In the genomic region with DNA sequence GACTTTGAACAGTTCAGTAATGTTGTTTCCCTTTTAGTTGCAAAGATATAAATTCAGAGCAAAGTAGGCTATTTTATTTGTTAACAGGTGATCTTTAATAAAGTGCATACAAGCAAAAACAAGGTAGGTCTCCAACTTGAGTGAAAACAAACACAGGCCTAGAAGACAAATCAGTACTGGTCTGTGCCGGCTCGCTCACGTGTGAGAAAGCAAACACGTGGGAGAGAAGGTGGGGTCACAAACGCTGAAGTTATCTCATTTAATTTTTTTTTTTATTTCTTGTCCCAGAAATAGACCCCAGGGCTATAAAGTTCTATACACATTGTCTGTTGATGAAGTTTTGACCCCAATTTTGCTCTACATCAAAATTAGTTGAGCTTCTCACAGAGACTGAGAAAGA, we compare ENCODE assay signal across 12 mouse cellular contexts. TPM values are rescaled to one million over a fixed set of nuclear protein-coding genes. Genes with fewer than 3 reads are reported as not detected.
DNase-seq lines count a peak whose midpoint lies in the region; ATAC-seq lines count a peak whose summit lies in the region.
"Had no signal": no experiment of that assay in that cellular context is flagged by ENCODE, and none has a peak within 500 bp of the region (broad histone marks: within the 10 kb centered on the region; RNA-seq: fewer than 3 reads in every experiment).

No protein-coding gene starts in this region.

- no peaks in the 10 kb centered on the region for H3K9me3 ChIP-seq in intestine, embryonic 15.5 days
- H3K9me3 ChIP-seq in intestine, embryonic 16.5 days (ENCODE audit: control insufficient read depth, low read length): no peaks in the 10 kb centered on the region
- H3K9me3 ChIP-seq in embryonic facial prominence, embryonic 11.5 days (replicated peaks; ENCODE audit: control insufficient read depth, low read length): no peaks in the 10 kb centered on the region
- H3K9me3 ChIP-seq in hindbrain, embryonic 10.5 days: no peaks in the 10 kb centered on the region
- H3K9me3 ChIP-seq in midbrain, embryonic 12.5 days: no peaks in the 10 kb centered on the region

- no peaks in the 10 kb centered on the region for H3K36me3 ChIP-seq in intestine, embryonic 15.5 days
- H3K36me3 ChIP-seq in intestine, embryonic 16.5 days (ENCODE audit: control insufficient read depth, insufficient read depth, low read length): no peaks in the 10 kb centered on the region
- no peaks in the 10 kb centered on the region for H3K36me3 ChIP-seq in embryonic facial prominence, embryonic 11.5 days (replicated peaks; ENCODE audit: control insufficient read depth, insufficient read depth, low read depth, low read length)
- no peaks in the 10 kb centered on the region for H3K36me3 ChIP-seq in hindbrain, embryonic 10.5 days
- H3K36me3 ChIP-seq in midbrain, embryonic 12.5 days: no peaks in the 10 kb centered on the region

- no peak overlapping the region for H3K27ac ChIP-seq in intestine, embryonic 15.5 days
- H3K27ac ChIP-seq in intestine, embryonic 16.5 days (ENCODE audit: low read length): no peak overlapping the region
- no peak overlapping the region for H3K27ac ChIP-seq in embryonic facial prominence, embryonic 11.5 days (replicated peaks; ENCODE audit: low read depth, low read length)
- H3K27ac ChIP-seq in hindbrain, embryonic 10.5 days: peak overlapping the region; percentile 100
- no peak overlapping the region for H3K27ac ChIP-seq in midbrain, embryonic 12.5 days (replicated peaks)

- intact Hi-C loops in gastrocnemius, postnatal 36 days (cut with DNase I): loop anchor here (5.0 to 10.0 kb wide), 4 partner anchors 182 to 1320 kb away; a partner anchor contains a TSS

- peak overlapping the region; percentile 63; the same call in 1 of the 2 replicates for H3K4me3 ChIP-seq in intestine, embryonic 15.5 days (replicated peaks)
- H3K4me3 ChIP-seq in intestine, embryonic 16.5 days (ENCODE audit: low read length): no peak overlapping the region
- no peak overlapping the region for H3K4me3 ChIP-seq in embryonic facial prominence, embryonic 11.5 days (ENCODE audit: low read depth, low read length)
- H3K4me3 ChIP-seq in hindbrain, embryonic 10.5 days: peak overlapping the region; percentile 81
- H3K4me3 ChIP-seq in midbrain, embryonic 12.5 days: peak overlapping the region; percentile 65

- 66% methylated on average over 5 of the region's 5 CpGs for WGBS in intestine, embryonic 15.5 days
- WGBS in intestine, embryonic 16.5 days: 59% methylated on average over 5 of the region's 5 CpGs
- WGBS in embryonic facial prominence, embryonic 11.5 days: 40% methylated on average over 5 of the region's 5 CpGs
- 19% methylated on average over 5 of the region's 5 CpGs for WGBS in hindbrain, embryonic 10.5 days
- 14% methylated on average over 5 of the region's 5 CpGs for WGBS in midbrain, embryonic 12.5 days

- peak overlapping the region; percentile 94; the same call in 1 of the 2 replicates for H3K4me2 ChIP-seq in intestine, embryonic 15.5 days (replicated peaks)
- H3K4me2 ChIP-seq in intestine, embryonic 16.5 days (ENCODE audit: low read depth, low read length): no peak overlapping the region
- no peak overlapping the region for H3K4me2 ChIP-seq in embryonic facial prominence, embryonic 11.5 days (ENCODE audit: low read depth, low read length)
- peak overlapping the region; percentile 97 for H3K4me2 ChIP-seq in midbrain, embryonic 12.5 days (replicated peaks)

- peaks cover 2% of the 10 kb centered on the region; the same call in 1 of the 2 replicates for H3K4me1 ChIP-seq in intestine, embryonic 15.5 days (replicated peaks)
- H3K4me1 ChIP-seq in intestine, embryonic 16.5 days (ENCODE audit: control insufficient read depth, insufficient read depth, low read length): peaks cover 10% of the 10 kb centered on the region; the same call in 1 of the 2 replicates
- H3K4me1 ChIP-seq in embryonic facial prominence, embryonic 11.5 days (ENCODE audit: control insufficient read depth, insufficient read depth, low read length): no peaks in the 10 kb centered on the region
- peaks cover 53% of the 10 kb centered on the region for H3K4me1 ChIP-seq in hindbrain, embryonic 10.5 days (replicated peaks)
- H3K4me1 ChIP-seq in midbrain, embryonic 12.5 days: peaks cover 23% of the 10 kb centered on the region

- H3K27me3 ChIP-seq in intestine, embryonic 15.5 days (replicated peaks): no peaks in the 10 kb centered on the region
- H3K27me3 ChIP-seq in intestine, embryonic 16.5 days (replicated peaks; ENCODE audit: control insufficient read depth, insufficient read depth, low read length): no peaks in the 10 kb centered on the region
- no peaks in the 10 kb centered on the region for H3K27me3 ChIP-seq in embryonic facial prominence, embryonic 11.5 days (ENCODE audit: control insufficient read depth, insufficient read depth, low read length)
- H3K27me3 ChIP-seq in hindbrain, embryonic 10.5 days (ENCODE audit: insufficient read depth, poor library complexity, severe bottlenecking): no peaks in the 10 kb centered on the region
- H3K27me3 ChIP-seq in midbrain, embryonic 12.5 days: no peaks in the 10 kb centered on the region

- no peak overlapping the region for H3K9ac ChIP-seq in intestine, embryonic 15.5 days
- no peak overlapping the region for H3K9ac ChIP-seq in intestine, embryonic 16.5 days (ENCODE audit: low read depth, low read length)
- H3K9ac ChIP-seq in embryonic facial prominence, embryonic 11.5 days (replicated peaks; ENCODE audit: low read length): no peak overlapping the region
- H3K9ac ChIP-seq in midbrain, embryonic 12.5 days (replicated peaks): peak overlapping the region; percentile 94; the same call in 1 of the 2 replicates

- ATAC-seq in intestine, embryonic 15.5 days: no peak
- no peak for ATAC-seq in intestine, embryonic 16.5 days
- ATAC-seq in embryonic facial prominence, embryonic 11.5 days (replicated peaks; ENCODE audit: insufficient number of reproducible peaks, low FRiP score, low TSS enrichment, low read depth): no peak
- no peak for ATAC-seq in midbrain, embryonic 12.5 days (ENCODE audit: low FRiP score, low read depth)
- no peak for ATAC-seq in megakaryocyte progenitor cell, adult 5-6 weeks (replicated peaks; ENCODE audit: poor library complexity)

- peak; percentile 19 for DNase-seq in embryonic facial prominence, embryonic 11.5 days (ENCODE audit: low spot score)
- DNase-seq in hindbrain, embryonic 10.5 days (ENCODE audit: low spot score): no peak
- no peak for DNase-seq in gastrocnemius, postnatal 36 days
- no peak for DNase-seq in cerebellum, adult 11-12 months
- DNase-seq: kidney, postnatal 25 days; lung, postnatal 14 days; thymus, postnatal 4 days had no signal

RNA-seq across cellular contexts. Expression of a gene that starts 12.4 kb away (rescaled TPM):
- 11.8 and 12.6 TPM in 2 replicates for polyA plus RNA-seq in intestine, embryonic 15.5 days (2015; fragmentation: Nextera tagmentation; extraction: Ambion mirVana)
- 9.8 and 11.5 TPM in 2 replicates for polyA plus RNA-seq in intestine, embryonic 16.5 days (2015; fragmentation: Nextera tagmentation; extraction: Ambion mirVana)
- 6.6 and 9.2 TPM in 2 replicates for polyA plus RNA-seq in embryonic facial prominence, embryonic 11.5 days (2014; fragmentation: Nextera tagmentation; extraction: Ambion mirVana)
- polyA plus RNA-seq in hindbrain, embryonic 10.5 days (2016; fragmentation: Nextera tagmentation; extraction: Ambion mirVana): 17.5 and 22.5 TPM in 2 replicates
- polyA plus RNA-seq in midbrain, embryonic 12.5 days (2016; fragmentation: Nextera tagmentation; extraction: Ambion mirVana): 20.5 and 21.5 TPM in 2 replicates
- under 1 TPM; 0.17 to 0.20 TPM for total RNA-seq in gastrocnemius, postnatal 36 days (2021)
- not detected in 2 replicates for total RNA-seq in megakaryocyte progenitor cell, adult 5-6 weeks (2015)
- not detected in 2 replicates for total RNA-seq in megakaryocyte progenitor cell, adult 5-6 weeks (2017)

RNA-seq across cellular contexts. Expression of a gene that starts 23.7 kb away (rescaled TPM):
- polyA plus RNA-seq in intestine, embryonic 15.5 days (2015; fragmentation: Nextera tagmentation; extraction: Ambion mirVana): 3.2 and 3.6 TPM in 2 replicates
- 2.0 and 2.7 TPM in 2 replicates for polyA plus RNA-seq in intestine, embryonic 16.5 days (2015; fragmentation: Nextera tagmentation; extraction: Ambion mirVana)
- polyA plus RNA-seq in embryonic facial prominence, embryonic 11.5 days (2014; fragmentation: Nextera tagmentation; extraction: Ambion mirVana): 15.5 and 16.9 TPM in 2 replicates
- 19.3 and 21.9 TPM in 2 replicates for polyA plus RNA-seq in hindbrain, embryonic 10.5 days (2016; fragmentation: Nextera tagmentation; extraction: Ambion mirVana)
- polyA plus RNA-seq in midbrain, embryonic 12.5 days (2016; fragmentation: Nextera tagmentation; extraction: Ambion mirVana): 23.8 and 26.6 TPM in 2 replicates
- under 1 TPM; 0.18 to 0.25 TPM for total RNA-seq in gastrocnemius, postnatal 36 days (2021)
- not detected in 2 replicates for total RNA-seq in megakaryocyte progenitor cell, adult 5-6 weeks (2015)
- total RNA-seq in megakaryocyte progenitor cell, adult 5-6 weeks (2017): 0.14 TPM in 1 of 2 replicates, not detected in the other

RNA-seq across cellular contexts. Expression of a gene that starts 28.4 kb away (rescaled TPM):
- not detected in 2 replicates for polyA plus RNA-seq in intestine, embryonic 15.5 days (2015; fragmentation: Nextera tagmentation; extraction: Ambion mirVana)
- not detected in 2 replicates for polyA plus RNA-seq in intestine, embryonic 16.5 days (2015; fragmentation: Nextera tagmentation; extraction: Ambion mirVana)
- not detected in 2 replicates for polyA plus RNA-seq in embryonic facial prominence, embryonic 11.5 days (2014; fragmentation: Nextera tagmentation; extraction: Ambion mirVana)
- polyA plus RNA-seq in hindbrain, embryonic 10.5 days (2016; fragmentation: Nextera tagmentation; extraction: Ambion mirVana): not detected in 2 replicates
- polyA plus RNA-seq in midbrain, embryonic 12.5 days (2016; fragmentation: Nextera tagmentation; extraction: Ambion mirVana): not detected in 2 replicates
- not detected for total RNA-seq in gastrocnemius, postnatal 36 days (2021)
- total RNA-seq in megakaryocyte progenitor cell, adult 5-6 weeks (2015): not detected in 2 replicates
- not detected in 2 replicates for total RNA-seq in megakaryocyte progenitor cell, adult 5-6 weeks (2017)
- total RNA-seq: gastrocnemius, adult 8-10 months had no signal

RNA-seq across cellular contexts. Expression of a gene that starts 29.9 kb away (rescaled TPM):
- polyA plus RNA-seq in intestine, embryonic 15.5 days (2015; fragmentation: Nextera tagmentation; extraction: Ambion mirVana): 55.5 TPM in 2 replicates
- polyA plus RNA-seq in intestine, embryonic 16.5 days (2015; fragmentation: Nextera tagmentation; extraction: Ambion mirVana): 45.4 and 47.2 TPM in 2 replicates
- 40.8 and 44.3 TPM in 2 replicates for polyA plus RNA-seq in embryonic facial prominence, embryonic 11.5 days (2014; fragmentation: Nextera tagmentation; extraction: Ambion mirVana)
- 65.0 and 66.0 TPM in 2 replicates for polyA plus RNA-seq in hindbrain, embryonic 10.5 days (2016; fragmentation: Nextera tagmentation; extraction: Ambion mirVana)
- 64.9 and 70.4 TPM in 2 replicates for polyA plus RNA-seq in midbrain, embryonic 12.5 days (2016; fragmentation: Nextera tagmentation; extraction: Ambion mirVana)
- 10 to 100 TPM; 15.6 to 21.9 TPM for total RNA-seq in gastrocnemius, postnatal 36 days (2021)
- total RNA-seq in megakaryocyte progenitor cell, adult 5-6 weeks (2015): 62.3 and 96.1 TPM in 2 replicates
- 41.4 and 57.9 TPM in 2 replicates for total RNA-seq in megakaryocyte progenitor cell, adult 5-6 weeks (2017)

Comparison
In these comparisons a context has a peak if more than half of its experiments do, and no peak if none do; other contexts are left out.
1. H3K4me2 ChIP-seq: peak in intestine, embryonic 15.5 days (single experiment) and midbrain, embryonic 12.5 days (single experiment); none in intestine, embryonic 16.5 days (single experiment) and embryonic facial prominence, embryonic 11.5 days (single experiment).
2. H3K4me3 ChIP-seq: peak in intestine, embryonic 15.5 days (single experiment), hindbrain, embryonic 10.5 days (single experiment) and midbrain, embryonic 12.5 days (single experiment); none in intestine, embryonic 16.5 days (single experiment) and embryonic facial prominence, embryonic 11.5 days (single experiment).